Mouse (Mus musculus): ENCODE measurements around the gene Fgfr2. TPM values are rescaled to one million over a fixed set of nuclear protein-coding genes. Genes with fewer than 3 reads are reported as not detected.

Gene Fgfr2
- polyA plus RNA-seq (2017; shearing (Covaris generic)) = not detected

- no peak for ATAC-seq
Observed at GRCm38 (mm10) chr7:133123244-133123998, at the start of gene Fgfr2. TSS of gene Fgfr2 (minus strand) at chr7:133123350.

GRCm38 (mm10) chr7:133171403-133172032 is 48.4 kb upstream of the Fgfr2 start:
- no peak for ATAC-seq

GRCm38 (mm10) chr7:133168928-133169327 is 45.8 kb upstream of the Fgfr2 start:
- no peak for ATAC-seq

- ATAC-seq = no peak
Observed at GRCm38 (mm10) chr7:133167903-133168302, 44.8 kb upstream of the Fgfr2 start.

GRCm38 (mm10) chr7:133164770-133165169 is 41.6 kb upstream of the Fgfr2 start:
- no peak for ATAC-seq

- ATAC-seq = no peak
Observed at GRCm38 (mm10) chr7:133163011-133163410, 39.9 kb upstream of the Fgfr2 start.

GRCm38 (mm10) chr7:133162131-133162530 is 39.0 kb upstream of the Fgfr2 start:
- no peak for ATAC-seq

GRCm38 (mm10) chr7:133161362-133162080 is 38.4 kb upstream of the Fgfr2 start:
- no peak for ATAC-seq

- no peak for ATAC-seq
Observed at GRCm38 (mm10) chr7:133159519-133159918, 36.4 kb upstream of the Fgfr2 start.

- ATAC-seq = no peak
Observed at GRCm38 (mm10) chr7:133155621-133156020, 32.5 kb upstream of the Fgfr2 start.

GRCm38 (mm10) chr7:133154846-133155245 is 31.7 kb upstream of the Fgfr2 start:
- ATAC-seq = no peak

GRCm38 (mm10) chr7:133139689-133140336 is 16.7 kb upstream of the Fgfr2 start:
- no peak for ATAC-seq

GRCm38 (mm10) chr7:133133552-133133951 is 10.4 kb upstream of the Fgfr2 start:
- no peak for ATAC-seq

GRCm38 (mm10) chr7:133132702-133133101 is 9.6 kb upstream of the Fgfr2 start:
- ATAC-seq = no peak

- no peak for ATAC-seq
Observed at GRCm38 (mm10) chr7:133124701-133125485, 1.7 kb upstream of the Fgfr2 start.

- no peak for ATAC-seq
Observed at GRCm38 (mm10) chr7:133123999-133124700, 1.0 kb upstream of the Fgfr2 start, which contains the start of gene Ctbp2. TSS of gene Ctbp2 (minus strand) at chr7:133124354.

GRCm38 (mm10) chr7:133122379-133123243 is 539 bp downstream of the Fgfr2 start:
- ATAC-seq = no peak

- no peak for ATAC-seq
Observed at GRCm38 (mm10) chr7:133121661-133122378, 1.3 kb downstream of the Fgfr2 start.

- ATAC-seq = no peak
Observed at GRCm38 (mm10) chr7:133121080-133121607, 2.0 kb downstream of the Fgfr2 start.

All from activated CD4-positive, CD25-positive, alpha-beta regulatory T cell, adult 4 months (primary cell).